Mouse (Mus musculus) embryo, embryonic 11 days (tissue): ENCODE measurements around the gene Zfp616.

Experiments
- DNase-seq: peaks from one replicate; pipeline ENCODE4 v3.0.0-alpha.2; 2015

Gene Zfp616

GRCm38 (mm10) chr11:74069655-74070054, at the start of gene Zfp616:
TSS of gene Zfp616 (plus strand) at chr11:74069955.
- no peak for DNase-seq

GRCm38 (mm10) chr11:74051347-74051746, 18.4 kb upstream of the Zfp616 start:
- DNase-seq, result no peak

- no peak for DNase-seq
Observed at GRCm38 (mm10) chr11:74056451-74056850, 13.3 kb upstream of the Zfp616 start, which contains the start of the genes Olfr139 and Olfr399. TSS of gene Olfr139 (minus strand) at chr11:74056551. TSS of gene Olfr399 (minus strand) at chr11:74056615.

- DNase-seq, result no peak
Observed at GRCm38 (mm10) chr11:74100724-74101123, 31.0 kb downstream of the Zfp616 start.

- no peak for DNase-seq
Observed at GRCm38 (mm10) chr11:74101507-74101906, 31.8 kb downstream of the Zfp616 start.

GRCm38 (mm10) chr11:74105066-74105465, 35.3 kb downstream of the Zfp616 start:
- no peak for DNase-seq

GRCm38 (mm10) chr11:74113412-74113811, 43.7 kb downstream of the Zfp616 start, which contains the start of gene Olfr401:
TSS of gene Olfr401 (plus strand) at chr11:74113712.
- no peak for DNase-seq
